Mouse (Mus musculus) spleen, postnatal 36 days (tissue): ENCODE results near the gene Tmem176a.
"Not testable (repeated sequence)": the region's sequence is repeated elsewhere in the genome, so short reads cannot be mapped to it uniquely, and the experiment has no call there.

Experiments
- DNase-seq, 2 experiments: peaks; one replicate each; pipeline ENCODE4 v3.0.0; 2022; ENCODE audit warnings: low spot score in 2 of 2, mixed read lengths in 1 of 2

Gene Tmem176a

GRCm38 (mm10) chr6:48842111-48842842, 1.6 kb downstream of the Tmem176a start:
- DNase-seq, result peak in 1 of 2 experiments; percentile 19

GRCm38 (mm10) chr6:48845086-48845485, 4.4 kb downstream of the Tmem176a start:
- no peak for DNase-seq

- no peak for DNase-seq
These were observed 11.2 kb downstream of the Tmem176a start for GRCm38 (mm10) chr6:48851820-48852491.

- DNase-seq, result no peak
These were observed 13.4 kb downstream of the Tmem176a start for GRCm38 (mm10) chr6:48854155-48854554.

- no peak for DNase-seq
These were observed 17.0 kb downstream of the Tmem176a start for GRCm38 (mm10) chr6:48857613-48858302.

GRCm38 (mm10) chr6:48860130-48860815, 19.6 kb downstream of the Tmem176a start:
- DNase-seq, result peak; percentile 27 to 34

GRCm38 (mm10) chr6:48860851-48861250, 20.1 kb downstream of the Tmem176a start:
- DNase-seq, result no peak

- no peak for DNase-seq
These were observed 21.0 kb downstream of the Tmem176a start for GRCm38 (mm10) chr6:48861616-48862280.

GRCm38 (mm10) chr6:48862816-48863215, 22.1 kb downstream of the Tmem176a start:
- no peak for DNase-seq

GRCm38 (mm10) chr6:48863488-48863887, 22.8 kb downstream of the Tmem176a start:
- DNase-seq, result no peak

GRCm38 (mm10) chr6:48864181-48864580, 23.5 kb downstream of the Tmem176a start:
- no peak for DNase-seq

GRCm38 (mm10) chr6:48864723-48865122, 24.0 kb downstream of the Tmem176a start:
- no peak for DNase-seq

GRCm38 (mm10) chr6:48865152-48865745, 24.5 kb downstream of the Tmem176a start:
- DNase-seq, result no peak

GRCm38 (mm10) chr6:48866355-48866950, 25.7 kb downstream of the Tmem176a start:
- not testable (repeated sequence) for DNase-seq

GRCm38 (mm10) chr6:48867158-48867557, 26.4 kb downstream of the Tmem176a start:
- no peak for DNase-seq

GRCm38 (mm10) chr6:48869774-48870173, 29.1 kb downstream of the Tmem176a start:
- DNase-seq, result no peak

GRCm38 (mm10) chr6:48872596-48872995, 31.9 kb downstream of the Tmem176a start, which contains the start of gene Aoc1:
Gene Aoc1, plus strand, starts transcription at chr6:48872896.
- no peak for DNase-seq

- no peak for DNase-seq
These were observed 33.9 kb downstream of the Tmem176a start for GRCm38 (mm10) chr6:48874576-48874975.

GRCm38 (mm10) chr6:48875515-48875914, 34.8 kb downstream of the Tmem176a start:
- DNase-seq, result no peak

GRCm38 (mm10) chr6:48876510-48877135, 35.9 kb downstream of the Tmem176a start:
- DNase-seq, result no peak
